Mouse (Mus musculus) hindbrain, embryonic 11.5 days (tissue): Measurements from ENCODE around the gene Palb2. TPM values are rescaled to one million over a fixed set of nuclear protein-coding genes. Genes with fewer than 3 reads are reported as not detected.

Source experiments
- ATAC-seq: fragments of 200-750 bp; cut with Nextera tagmentation; 2 replicates; pipeline ENCODE4 v1.8.0; 2017; ENCODE audit warnings: mild to moderate bottlenecking, moderate TSS enrichment, moderate library complexity; ENCODE audit not compliant: low FRiP score
- DNase-seq: peaks from one replicate; pipeline ENCODE4 v3.0.0-alpha.2; 2015; ENCODE audit warnings: low spot score
- H3K27ac ChIP-seq: fragments of 300-500 bp; sonication (generic); 2 replicates; pipeline ENCODE4 v1.5.1; 2014; ENCODE audit warnings: mild to moderate bottlenecking, low read depth, low read length
- H3K27me3 ChIP-seq: fragments of 300-500 bp; sonication (generic); 2 replicates; pipeline ENCODE4 v1.6.1; 2014; ENCODE audit warnings: mild to moderate bottlenecking, low read length, moderate library complexity, mixed read lengths; ENCODE audit not compliant: control insufficient read depth, insufficient read depth
- H3K36me3 ChIP-seq: fragments of 300-500 bp; sonication (generic); 2 replicates; pipeline ENCODE4 v1.6.1; 2014; ENCODE audit warnings: mild to moderate bottlenecking, low read length, moderate library complexity, mixed read lengths; ENCODE audit not compliant: control insufficient read depth, insufficient read depth
- H3K4me1 ChIP-seq: fragments of 300-500 bp; sonication (generic); replicated peaks from 2 replicates; pipeline ENCODE4 v1.6.1; 2014; ENCODE audit warnings: low read length, mixed read lengths; ENCODE audit not compliant: control insufficient read depth, insufficient read depth
- H3K4me2 ChIP-seq: fragments of 300-500 bp; sonication (generic); replicated peaks from 2 replicates; pipeline ENCODE4 v1.6.1; 2014; ENCODE audit warnings: mild to moderate bottlenecking, low read depth, low read length
- H3K4me3 ChIP-seq: fragments of 300-500 bp; sonication (generic); 2 replicates; pipeline ENCODE4 v1.5.1; 2014; ENCODE audit warnings: low read depth, low read length
- H3K9ac ChIP-seq: fragments of 300-500 bp; sonication (generic); 2 replicates; pipeline ENCODE4 v1.6.1; 2014; ENCODE audit warnings: low read depth, low read length
- H3K9me3 ChIP-seq: fragments of 300-500 bp; sonication (generic); 2 replicates; pipeline ENCODE4 v1.6.1; 2016; ENCODE audit warnings: low read length; ENCODE audit not compliant: control insufficient read depth
- WGBS: fragments of 180-500 bp; shearing (Covaris S2); extraction: QIAGEN DNeasy Blood & Tissue Kit; methylation state at CpG from one replicate; pipeline ENCODE4 v1.1.7; 2014; 5-methylcytosine and 5-hydroxymethylcytosine counted together
- polyA plus RNA-seq: library from polyadenylated mRNA; unstranded; fragments of >200 nt; fragmentation: Nextera tagmentation; extraction: Ambion mirVana; gene quantifications from 2 replicates; pipeline ENCODE4 v1.2.1, GENCODE M21; 2014

Palb2 gene
- polyA plus RNA-seq, 1 experiment from 2014 or later = 20.9 TPM

- 9% methylated on average over 13 of the region's 13 CpGs for WGBS
- ATAC-seq (no peak), DNase-seq (no peak)
- H3K27me3 ChIP-seq = no peaks in the 10 kb centered on the region
- peak overlapping the region; percentile 90 for H3K4me2 ChIP-seq
- H3K4me1 ChIP-seq = peaks cover 17% of the 10 kb centered on the region
- peaks cover 7% of the 10 kb centered on the region for H3K36me3 ChIP-seq
- no peaks in the 10 kb centered on the region for H3K9me3 ChIP-seq
- H3K4me3 ChIP-seq = peak overlapping the region; percentile 67
- H3K9ac ChIP-seq = peak overlapping the region; percentile 74
- peak overlapping the region; percentile 75 for H3K27ac ChIP-seq
These were observed 25.7 kb upstream of the Palb2 start for GRCm38 (mm10) chr7:122158488-122158887.

- peaks cover 3% of the 10 kb centered on the region; the same call in 1 of the 2 replicates for H3K36me3 ChIP-seq
- WGBS = 94% methylated on average over 4 of the region's 4 CpGs
These were observed 19.7 kb upstream of the Palb2 start for GRCm38 (mm10) chr7:122152473-122152872.

GRCm38 (mm10) chr7:122140991-122141390, 8.2 kb upstream of the Palb2 start:
- Histone ChIP-seq H3K4me1 (no peaks in the 10 kb centered on the region), H3K27me3 (no peaks in the 10 kb centered on the region), H3K9ac (no peak overlapping the region), H3K4me2 (no peak overlapping the region), H3K4me3 (no peak overlapping the region), H3K27ac (no peak overlapping the region), H3K9me3 (no peaks in the 10 kb centered on the region), H3K36me3 (peaks cover 16% of the 10 kb centered on the region; the same call in 1 of the 2 replicates)
- no peak for ATAC-seq
- DNase-seq = no peak

More at GRCm38 (mm10) chr7:122152473-122152872, 19.7 kb upstream of the Palb2 start:
- ATAC-seq (no peak), DNase-seq (no peak)
- H3K27me3 ChIP-seq = no peaks in the 10 kb centered on the region
- no peak overlapping the region for H3K4me3 ChIP-seq
- no peak overlapping the region for H3K4me2 ChIP-seq
- no peak overlapping the region for H3K9ac ChIP-seq
- H3K4me1 ChIP-seq = no peaks in the 10 kb centered on the region
- no peak overlapping the region for H3K27ac ChIP-seq
- H3K9me3 ChIP-seq = no peaks in the 10 kb centered on the region

GRCm38 (mm10) chr7:122138190-122138589, 5.4 kb upstream of the Palb2 start:
- ATAC-seq (no peak), DNase-seq (no peak)
- Histone ChIP-seq H3K4me2 (no peak overlapping the region), H3K4me1 (no peaks in the 10 kb centered on the region), H3K27ac (no peak overlapping the region), H3K27me3 (no peaks in the 10 kb centered on the region), H3K9me3 (no peaks in the 10 kb centered on the region), H3K4me3 (no peak overlapping the region), H3K9ac (no peak overlapping the region), H3K36me3 (peaks cover 13% of the 10 kb centered on the region; the same call in 1 of the 2 replicates)
- WGBS = 93% methylated on average over 5 of the region's 5 CpGs

- DNase-seq = no peak
- Histone ChIP-seq H3K27ac (no peak overlapping the region), H3K9ac (no peak overlapping the region), H3K27me3 (no peaks in the 10 kb centered on the region), H3K4me3 (no peak overlapping the region), H3K4me1 (no peaks in the 10 kb centered on the region), H3K36me3 (peaks cover 13% of the 10 kb centered on the region; the same call in 1 of the 2 replicates), H3K4me2 (no peak overlapping the region), H3K9me3 (no peaks in the 10 kb centered on the region)
- ATAC-seq = no peak
These were observed 4.3 kb upstream of the Palb2 start for GRCm38 (mm10) chr7:122137071-122137470.

- no peak overlapping the region for H3K4me2 ChIP-seq
- no peaks in the 10 kb centered on the region for H3K4me1 ChIP-seq
- no peak overlapping the region for H3K9ac ChIP-seq
- DNase-seq (peak; percentile 22), ATAC-seq (no peak)
- WGBS = 73% methylated on average over 10 of the region's 10 CpGs
- H3K27me3 ChIP-seq = no peaks in the 10 kb centered on the region
- peaks cover 8% of the 10 kb centered on the region; the same call in 1 of the 2 replicates for H3K36me3 ChIP-seq
- no peaks in the 10 kb centered on the region for H3K9me3 ChIP-seq
- H3K4me3 ChIP-seq = no peak overlapping the region
- H3K27ac ChIP-seq = no peak overlapping the region
These were observed 2.3 kb upstream of the Palb2 start for GRCm38 (mm10) chr7:122135070-122135469.

GRCm38 (mm10) chr7:122133338-122133625, 497 bp upstream of the Palb2 start:
- WGBS = 18% methylated on average over 8 of the region's 8 CpGs
- peak; percentile 56 for ATAC-seq
- H3K4me1 ChIP-seq = no peaks in the 10 kb centered on the region
- peak overlapping the region; percentile 60 for H3K4me2 ChIP-seq
- H3K36me3 ChIP-seq = 0 out of 2 replicates have a peak, but pooled peaks cover 3% of the 10 kb centered on the region
- peak overlapping the region; percentile 83 for H3K9ac ChIP-seq
- no peaks in the 10 kb centered on the region for H3K27me3 ChIP-seq
- H3K4me3 ChIP-seq = peak overlapping the region; percentile 90
- peak overlapping the region; percentile 42; the same call in 1 of the 2 replicates for H3K27ac ChIP-seq
- H3K9me3 ChIP-seq = no peaks in the 10 kb centered on the region
- no peak for DNase-seq

- no peak overlapping the region for H3K27ac ChIP-seq
- peak overlapping the region; percentile 67 for H3K4me2 ChIP-seq
- H3K9me3 ChIP-seq = no peaks in the 10 kb centered on the region
- ATAC-seq (no peak), DNase-seq (no peak)
- 0 out of 2 replicates have a peak, but pooled peaks cover 4% of the 10 kb centered on the region for H3K36me3 ChIP-seq
- no peaks in the 10 kb centered on the region for H3K27me3 ChIP-seq
- H3K4me3 ChIP-seq = peak overlapping the region; percentile 90
- no peak overlapping the region for H3K9ac ChIP-seq
- H3K4me1 ChIP-seq = no peaks in the 10 kb centered on the region
These were observed 951 bp downstream of the Palb2 start for GRCm38 (mm10) chr7:122131834-122132233.

- no peak overlapping the region for H3K4me3 ChIP-seq
- ATAC-seq (no peak), DNase-seq (no peak)
- no peaks in the 10 kb centered on the region for H3K27me3 ChIP-seq
- no peaks in the 10 kb centered on the region for H3K4me1 ChIP-seq
- no peaks in the 10 kb centered on the region for H3K9me3 ChIP-seq
- no peak overlapping the region for H3K27ac ChIP-seq
- H3K4me2 ChIP-seq = no peak overlapping the region
- 93% methylated on average over 11 of the region's 11 CpGs for WGBS
- 0 out of 2 replicates have a peak, but pooled peaks cover 7% of the 10 kb centered on the region for H3K36me3 ChIP-seq
- no peak overlapping the region for H3K9ac ChIP-seq
These were observed 5.8 kb downstream of the Palb2 start for GRCm38 (mm10) chr7:122126946-122127345.
